Mouse (Mus musculus) kidney, postnatal 10 days (tissue): ENCODE data around the gene Stkld1.

Experiments used
- DNase-seq: peaks from one replicate; pipeline ENCODE4 v3.0.0; 2021; ENCODE audit warnings: mixed read lengths

The Stkld1 gene

DNA sequence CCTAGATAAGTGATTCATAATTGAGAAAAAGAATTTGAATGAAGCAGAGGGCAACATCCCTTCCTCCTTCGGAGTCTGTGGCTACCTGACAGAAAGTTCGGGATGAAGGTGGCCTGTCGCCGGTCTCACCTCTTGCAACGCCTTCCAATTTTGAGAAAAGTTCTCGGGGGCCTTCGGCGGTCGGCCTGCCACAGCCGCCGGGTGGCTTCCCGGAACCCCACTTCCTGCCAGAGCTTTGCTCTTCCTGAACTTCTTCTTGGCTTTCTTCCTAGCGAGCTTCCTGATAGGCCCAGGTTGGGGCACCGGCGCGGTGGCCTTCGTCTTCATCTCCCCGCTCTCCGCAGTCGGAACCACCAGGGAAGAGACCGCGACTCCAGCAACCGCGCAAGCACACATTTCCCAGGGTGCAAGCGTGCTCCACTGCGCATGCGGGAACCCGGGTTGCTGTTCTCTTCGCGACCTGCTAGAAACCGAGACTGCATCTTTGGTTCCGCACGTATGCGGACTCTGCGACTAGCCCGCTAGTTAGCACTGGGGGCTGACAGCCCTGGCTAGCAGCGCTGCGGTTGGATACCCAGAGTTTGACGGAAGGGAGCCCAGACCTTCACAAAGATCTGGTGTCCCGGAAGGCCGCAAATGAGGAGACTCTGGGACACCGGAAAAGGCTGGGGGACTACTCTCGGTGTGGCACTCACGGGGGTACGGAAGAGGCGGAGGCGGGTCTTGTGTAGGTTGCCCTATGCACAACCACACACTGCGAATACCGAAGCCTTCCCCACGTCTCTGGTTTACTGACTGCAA, 30.3 kb downstream of the Stkld1 start, which contains the start of gene Rexo4:
TSS of gene Rexo4 (minus strand) at position 464 of the 801 bp plus-strand sequence.
- DNase-seq = peak; percentile 96

DNA sequence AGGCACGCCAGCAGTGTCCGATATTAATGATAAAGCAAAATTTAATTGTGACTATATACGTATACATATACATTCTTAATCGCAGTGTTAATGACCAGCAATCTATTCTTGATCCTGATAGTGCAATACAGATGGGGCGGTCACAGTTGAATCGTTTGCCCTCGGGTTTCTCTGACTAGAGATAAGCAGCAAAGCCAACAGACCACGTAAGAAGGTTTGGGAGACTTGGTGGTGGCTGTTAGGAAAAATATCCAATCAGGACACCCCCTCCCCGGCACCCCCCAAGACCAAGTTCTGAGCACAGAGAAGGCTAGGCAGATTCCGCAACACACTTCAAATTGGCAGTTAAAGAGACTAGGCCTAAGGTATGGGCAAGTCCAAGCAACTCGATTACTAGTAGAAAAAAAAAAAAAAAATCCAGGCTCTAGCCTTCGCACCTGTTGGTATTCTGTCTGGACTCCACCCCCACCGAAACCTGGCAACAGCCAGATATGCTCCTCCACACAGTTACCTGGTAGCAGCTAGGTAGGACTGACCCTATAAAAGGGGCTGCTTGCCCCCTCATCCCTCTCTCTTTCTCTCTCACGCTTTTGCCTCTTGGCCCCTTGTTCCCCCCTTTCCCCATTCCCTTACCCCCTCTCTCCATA, 31.0 kb downstream of the Stkld1 start:
- DNase-seq = no peak

DNA sequence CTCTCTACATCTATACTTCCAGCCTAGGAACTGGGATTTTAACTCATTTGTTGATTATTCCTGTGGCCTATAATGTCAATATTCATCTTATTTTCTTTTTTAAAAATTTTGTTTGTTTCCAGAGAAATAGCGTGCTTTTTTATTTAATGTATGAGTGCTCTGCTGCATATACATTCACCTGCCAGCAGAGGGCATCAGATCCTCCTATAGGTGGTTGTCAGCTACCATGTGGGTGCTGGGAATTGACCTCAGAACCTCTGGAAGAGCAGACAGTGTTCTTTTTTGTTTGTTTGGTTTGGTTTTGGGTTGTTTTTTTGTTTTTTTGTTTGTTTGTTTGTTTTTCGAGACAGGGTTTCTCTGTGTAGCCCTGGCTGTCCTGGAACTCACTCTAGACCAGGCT, 33.4 kb downstream of the Stkld1 start:
- DNase-seq = no peak

DNA sequence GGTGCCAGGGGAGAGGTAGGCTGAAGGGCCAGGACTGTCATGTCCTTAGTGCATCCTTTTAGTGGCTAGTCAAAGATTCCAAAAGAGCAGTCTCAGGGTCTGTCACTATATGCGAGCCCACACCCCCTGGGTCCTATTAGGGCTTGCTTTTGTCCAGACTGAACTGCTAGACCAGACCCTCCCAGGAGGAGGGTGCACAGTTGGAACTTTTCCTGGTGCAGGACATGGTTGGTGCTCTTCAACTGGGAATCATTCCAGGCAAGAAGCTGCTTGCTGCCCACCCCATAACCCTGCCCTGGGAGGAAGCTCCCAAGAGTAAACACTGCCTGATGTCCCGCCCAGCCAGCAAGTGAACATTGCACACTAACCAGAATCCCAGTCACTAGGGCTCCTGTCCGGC, 39.3 kb downstream of the Stkld1 start, which contains the start of gene Adamts13:
TSS of gene Adamts13 (plus strand) at position 301 of the 400 bp plus-strand sequence.
- no peak for DNase-seq

DNA sequence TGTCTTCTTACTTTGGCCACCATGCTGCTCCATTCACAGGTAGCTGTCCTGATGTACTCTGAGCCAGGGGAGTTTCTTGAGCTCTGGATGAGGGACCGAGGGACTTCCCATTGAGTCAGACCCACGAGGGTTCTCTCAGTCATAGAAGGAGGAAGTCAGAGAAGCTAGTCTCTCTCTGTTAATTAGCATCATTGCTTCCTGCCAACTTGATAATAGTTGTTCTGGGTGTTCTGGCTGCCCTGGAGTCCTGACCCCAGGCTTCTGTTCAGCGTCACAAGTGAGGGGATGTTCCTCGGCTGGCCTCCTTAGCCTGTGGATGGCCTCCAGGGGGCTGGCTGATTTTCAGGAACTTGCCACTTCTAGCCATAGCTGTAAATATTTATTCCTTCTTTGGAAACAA, 40.1 kb downstream of the Stkld1 start:
- no peak for DNase-seq

DNA sequence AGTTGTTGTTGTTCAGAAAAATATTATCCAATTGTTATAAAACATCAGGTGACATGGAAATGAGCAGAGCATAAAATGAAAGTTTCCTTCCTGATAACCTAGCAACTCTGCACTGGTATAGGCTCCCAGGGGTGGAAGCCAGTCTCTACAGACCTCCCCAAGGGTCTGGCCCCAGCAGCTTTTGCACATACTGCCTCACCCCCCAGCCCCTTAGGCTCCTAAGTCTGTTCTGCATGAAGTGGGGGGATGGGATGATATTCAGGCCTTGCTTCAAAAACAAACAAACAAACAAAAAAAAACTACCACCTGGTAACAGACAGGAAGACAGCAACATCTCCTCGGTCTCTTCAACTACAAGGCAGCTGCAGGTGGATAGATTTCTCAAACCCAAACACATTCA, 46.5 kb downstream of the Stkld1 start:
- DNase-seq = no peak

DNA sequence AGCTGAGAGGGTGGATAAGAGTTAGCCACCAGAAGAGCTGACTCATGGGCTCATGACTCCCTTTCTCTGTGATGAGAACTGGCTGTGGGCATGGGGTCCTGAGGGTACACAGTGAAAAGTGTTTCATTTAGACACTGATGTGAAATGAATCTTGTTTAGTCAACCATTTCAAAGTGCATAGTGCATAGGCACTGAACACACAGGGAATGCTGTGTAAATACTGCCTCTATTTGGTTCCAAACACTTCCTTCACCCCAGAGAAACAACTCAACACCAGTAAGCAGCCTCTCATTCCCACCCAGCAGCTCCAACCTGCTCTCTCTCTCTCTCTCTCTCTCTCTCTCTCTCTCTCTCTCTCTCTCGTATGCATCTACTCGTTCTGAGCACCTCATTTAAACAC, 50.3 kb downstream of the Stkld1 start:
- DNase-seq = no peak

DNA sequence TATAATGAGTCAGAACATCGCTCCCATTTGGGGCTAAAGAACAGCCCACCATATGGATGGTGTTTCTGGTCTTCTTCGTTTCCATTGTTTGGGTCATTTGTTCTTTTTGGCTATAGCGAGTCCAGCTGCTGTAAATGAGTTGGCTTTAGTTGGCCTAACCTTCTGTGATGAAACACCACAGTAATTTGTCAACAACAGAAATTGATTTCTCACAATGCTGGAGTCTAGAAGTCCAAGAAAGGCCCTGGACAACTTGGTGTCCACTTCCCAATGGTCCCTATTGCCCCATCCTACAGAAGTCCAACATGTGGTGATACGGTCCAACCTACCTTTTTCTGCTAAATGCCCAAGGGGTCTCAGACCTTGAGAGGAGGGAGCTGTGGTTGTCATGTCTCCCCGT, 50.8 kb downstream of the Stkld1 start:
- no peak for DNase-seq

DNA sequence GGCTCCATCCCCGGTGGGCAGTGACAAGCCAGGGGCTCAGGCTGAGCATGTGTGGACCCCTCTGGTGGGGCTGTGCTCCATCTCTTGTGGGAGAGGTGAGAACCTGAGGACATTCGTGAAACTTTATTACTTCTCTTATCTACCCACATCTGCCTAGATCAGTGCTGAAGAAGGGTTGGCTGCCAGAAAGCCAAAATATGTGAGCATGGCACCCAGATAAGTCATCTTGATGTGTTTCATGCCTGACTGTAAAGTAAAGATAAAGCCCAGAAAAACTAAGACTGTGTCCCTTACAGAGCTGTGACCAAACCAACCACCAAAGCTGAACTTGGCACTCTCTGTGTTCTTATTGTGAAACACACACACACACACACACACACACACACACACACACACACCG, 60.1 kb downstream of the Stkld1 start:
- DNase-seq = no peak

DNA sequence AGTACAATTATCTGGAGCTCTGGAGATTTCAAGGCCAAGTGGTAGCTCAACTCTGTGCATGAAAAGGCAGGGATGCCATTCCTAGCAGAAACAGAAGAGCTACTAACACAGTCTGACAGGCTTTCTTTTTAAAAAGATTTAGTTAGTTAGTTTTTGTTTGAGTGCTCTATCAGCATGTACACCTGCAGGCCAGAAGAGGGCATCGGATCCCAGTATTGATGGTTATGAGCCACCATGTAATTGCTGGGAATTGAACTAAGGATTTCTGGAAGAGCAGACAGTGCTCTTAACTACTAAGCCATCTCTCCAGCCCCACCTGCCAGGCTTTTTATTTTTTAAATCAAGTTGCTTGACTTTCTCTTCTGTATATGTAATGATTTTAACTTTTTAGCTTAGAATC, 63.7 kb downstream of the Stkld1 start:
- DNase-seq = no peak

DNA sequence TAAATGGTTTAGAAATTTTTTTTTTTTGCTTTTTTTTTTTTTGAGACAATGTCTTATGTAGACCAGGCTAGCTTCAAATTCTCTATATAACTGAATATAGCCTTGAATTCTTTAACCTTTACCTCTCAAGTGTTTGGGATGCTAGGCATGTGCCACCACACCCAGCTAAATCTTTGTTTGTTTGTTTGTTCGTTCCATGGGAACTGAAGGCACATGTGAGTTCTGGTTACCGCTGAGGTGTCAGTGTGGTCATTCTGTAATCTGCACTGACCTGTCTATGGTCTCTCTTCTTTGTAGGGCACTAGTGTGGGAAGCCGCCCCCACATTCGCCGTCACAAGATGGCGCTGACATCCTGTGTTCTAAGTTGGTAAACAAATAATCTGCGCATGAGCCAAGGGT, 64.1 kb downstream of the Stkld1 start:
- DNase-seq = no peak
